Mouse (Mus musculus) embryonic facial prominence, embryonic 13.5 days (tissue): Measurements from ENCODE around the gene Capn5. TPM values are rescaled to one million over a fixed set of nuclear protein-coding genes. Genes with fewer than 3 reads are reported as not detected.

ENCODE experiments used
- ATAC-seq: fragments of 200-750 bp; cut with Nextera tagmentation; 2 replicates; pipeline ENCODE4 v1.8.0; 2017; ENCODE audit warnings: low read depth; ENCODE audit not compliant: insufficient number of reproducible peaks, insufficient read depth, low FRiP score, low TSS enrichment
- H3K27ac ChIP-seq: fragments of 300-500 bp; sonication (generic); 2 replicates; pipeline ENCODE4 v1.5.1; 2015; ENCODE audit warnings: moderate library complexity, mild to moderate bottlenecking, inconsistent platforms
- H3K27me3 ChIP-seq: fragments of 300-500 bp; sonication (generic); 2 replicates; pipeline ENCODE4 v1.6.1; 2015; ENCODE audit warnings: mild to moderate bottlenecking, inconsistent platforms
- H3K36me3 ChIP-seq: fragments of 300-500 bp; sonication (generic); 2 replicates; pipeline ENCODE4 v1.6.1; 2015; ENCODE audit warnings: mild to moderate bottlenecking, inconsistent platforms
- H3K4me1 ChIP-seq: fragments of 300-500 bp; sonication (generic); 2 replicates; pipeline ENCODE4 v1.6.1; 2015; ENCODE audit warnings: inconsistent platforms
- H3K4me2 ChIP-seq: fragments of 300-500 bp; sonication (generic); 2 replicates; pipeline ENCODE4 v1.6.1; 2015; ENCODE audit warnings: moderate library complexity, mild to moderate bottlenecking, inconsistent platforms
- H3K4me3 ChIP-seq: fragments of 300-500 bp; sonication (generic); 2 replicates; pipeline ENCODE4 v1.5.1; 2015; ENCODE audit warnings: mild to moderate bottlenecking, inconsistent platforms
- H3K9ac ChIP-seq: fragments of 300-500 bp; sonication (generic); 2 replicates; pipeline ENCODE4 v1.6.1; 2015; ENCODE audit warnings: mild to moderate bottlenecking, inconsistent platforms
- H3K9me3 ChIP-seq: fragments of 300-500 bp; sonication (generic); 2 replicates; pipeline ENCODE4 v1.6.1; 2016; ENCODE audit warnings: inconsistent platforms
- WGBS: fragments of 180-500 bp; shearing (Covaris S2); methylation state at CpG from one replicate; pipeline ENCODE4 v1.1.7; 2015; ENCODE audit warnings: mixed read lengths; 5-methylcytosine and 5-hydroxymethylcytosine counted together
- polyA plus RNA-seq: library from polyadenylated mRNA; unstranded; fragments of >200 nt; fragmentation: Nextera tagmentation; extraction: Ambion mirVana; gene quantifications from 2 replicates; pipeline ENCODE4 v1.2.1, GENCODE M21; 2015

The Capn5 gene
- polyA plus RNA-seq, 1 experiment from 2014 or later: 6.0 TPM

DNA sequence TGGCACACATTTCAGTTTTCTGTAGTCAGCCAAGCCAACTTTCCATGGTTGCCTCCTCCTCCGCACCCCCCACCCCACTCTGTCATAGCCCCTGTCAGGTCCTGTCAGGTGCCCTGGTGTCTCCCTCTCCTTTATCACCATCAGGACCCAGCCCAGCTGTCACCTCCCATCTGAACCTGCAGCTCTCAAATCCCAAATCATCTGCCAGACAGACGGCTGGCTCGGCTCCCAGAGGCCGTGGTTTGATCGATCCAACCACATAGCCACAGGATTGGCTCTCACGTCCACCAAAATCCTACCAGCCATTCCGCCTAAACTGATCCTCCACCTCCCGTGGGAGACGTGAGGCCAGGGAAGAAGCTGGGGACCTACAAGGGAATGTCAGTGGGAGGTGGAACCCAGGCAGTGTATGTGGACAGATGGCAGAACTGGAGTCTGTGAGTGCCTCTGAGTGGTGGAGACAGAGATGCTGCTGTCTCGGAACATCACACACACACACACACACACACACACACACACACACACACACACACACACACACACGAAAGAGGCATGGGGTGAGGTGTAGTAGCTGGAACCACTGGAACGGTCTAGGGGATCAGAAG is 32.1 kb downstream of the Capn5 start:
- Histone ChIP-seq H3K27ac (no peak overlapping the region), H3K9me3 (no peaks in the 10 kb centered on the region), H3K27me3 (no peaks in the 10 kb centered on the region), H3K36me3 (no peaks in the 10 kb centered on the region), H3K9ac (no peak overlapping the region), H3K4me2 (no peak overlapping the region), H3K4me1 (peaks cover 22% of the 10 kb centered on the region), H3K4me3 (no peak overlapping the region)
- 65% methylated on average over 12 of the region's 12 CpGs for WGBS
- no peak for ATAC-seq

DNA sequence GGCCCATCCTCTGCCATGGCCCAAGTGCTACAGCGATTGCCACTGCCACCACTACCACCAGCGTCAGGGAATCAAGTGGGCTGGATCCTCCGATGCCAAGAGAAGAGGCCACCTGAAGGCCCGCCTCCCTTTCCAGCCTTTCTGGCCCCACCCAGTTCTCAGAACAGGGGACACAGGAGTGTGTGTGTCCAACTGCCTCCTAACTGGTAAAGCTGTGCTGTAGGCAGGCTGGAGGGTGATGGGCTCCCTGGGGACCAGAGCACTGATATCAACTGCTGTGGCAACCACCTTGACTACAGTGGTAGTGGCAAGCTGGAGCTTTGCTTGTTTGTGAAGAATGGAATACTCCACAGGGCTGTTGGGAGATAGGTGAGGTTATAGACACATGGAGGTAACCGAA is 32.7 kb downstream of the Capn5 start, which contains the start of gene Omp:
Gene Omp (minus strand): TSS at position 101 of the 400 bp plus-strand sequence.
- ATAC-seq: no peak

DNA sequence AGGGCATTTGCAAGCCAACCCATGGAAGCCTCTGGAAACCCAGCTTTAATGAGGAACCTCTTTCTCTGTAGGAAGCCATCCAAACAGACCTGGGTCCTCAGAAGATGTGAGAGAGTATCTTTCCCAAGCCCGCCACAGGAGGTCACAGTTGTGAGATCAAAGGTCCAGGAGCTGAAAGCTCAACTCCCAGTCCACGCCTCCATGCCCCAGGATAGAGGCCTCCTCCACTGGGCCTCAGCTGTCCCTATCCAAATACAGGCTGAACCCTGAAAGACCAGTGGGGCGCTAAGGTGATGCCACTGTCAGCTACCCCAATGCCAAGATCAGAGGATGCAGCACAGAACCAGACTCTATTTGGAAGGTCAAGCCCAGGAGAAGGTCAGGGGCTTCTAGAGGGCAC is 35.4 kb downstream of the Capn5 start:
- ATAC-seq: no peak
- H3K4me2 ChIP-seq: no peak overlapping the region
- no peak overlapping the region for H3K27ac ChIP-seq
- H3K9me3 ChIP-seq: no peaks in the 10 kb centered on the region
- no peak overlapping the region for H3K4me3 ChIP-seq
- H3K4me1 ChIP-seq: peaks cover 15% of the 10 kb centered on the region
- H3K27me3 ChIP-seq: no peaks in the 10 kb centered on the region
- no peaks in the 10 kb centered on the region for H3K36me3 ChIP-seq
- WGBS: 72% methylated on average over 3 of the region's 3 CpGs
- H3K9ac ChIP-seq: no peak overlapping the region

More for the DNA sequence above, 32.7 kb downstream of the Capn5 start, which contains the start of gene Omp:
- Histone ChIP-seq H3K4me3 (no peak within 1 kb of the TSS), H3K36me3 (no peaks in the 10 kb centered on the region), H3K4me1 (peaks cover 22% of the 10 kb centered on the region), H3K9me3 (no peaks in the 10 kb centered on the region), H3K4me2 (no peak within 1 kb of the TSS), H3K9ac (no peak within 1 kb of the TSS), H3K27me3 (no peaks in the 10 kb centered on the region), H3K27ac (no peak within 1 kb of the TSS)
- WGBS: 90% methylated on average over 5 of the region's 5 CpGs

- H3K4me3 ChIP-seq: no peak overlapping the region
- peaks cover 15% of the 10 kb centered on the region for H3K4me1 ChIP-seq
- no peak overlapping the region for H3K4me2 ChIP-seq
- ATAC-seq: no peak
- no peaks in the 10 kb centered on the region for H3K36me3 ChIP-seq
- H3K9me3 ChIP-seq: no peaks in the 10 kb centered on the region
- H3K27ac ChIP-seq: no peak overlapping the region
- 48% methylated on average over 8 of the region's 8 CpGs for WGBS
- H3K27me3 ChIP-seq: no peaks in the 10 kb centered on the region
- H3K9ac ChIP-seq: no peak overlapping the region
These were observed 35.8 kb downstream of the Capn5 start for GRCm38 (mm10) chr7:98142247-98142646.

DNA sequence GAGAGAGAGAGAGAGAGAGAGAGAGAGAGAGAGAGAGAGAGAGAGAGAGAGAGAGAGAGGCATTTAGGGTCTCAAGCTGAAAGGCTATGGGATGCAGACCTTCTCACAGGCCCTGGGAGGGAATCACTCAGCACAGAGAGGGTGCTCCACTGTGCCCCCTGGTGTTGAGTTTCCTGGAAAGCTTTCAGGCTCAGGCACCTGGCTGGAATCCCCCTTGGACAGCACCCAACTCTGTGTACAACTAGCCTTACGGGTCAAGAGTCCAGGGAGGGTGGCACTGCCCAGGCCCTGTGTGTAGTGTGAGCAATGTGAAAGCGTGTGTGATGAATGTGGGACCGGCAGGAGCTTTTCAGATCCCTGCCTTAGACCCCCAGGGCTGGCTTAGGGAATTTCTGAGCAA is 36.9 kb downstream of the Capn5 start:
- Histone ChIP-seq H3K4me2 (no peak overlapping the region), H3K27ac (no peak overlapping the region), H3K36me3 (no peaks in the 10 kb centered on the region), H3K9me3 (no peaks in the 10 kb centered on the region), H3K27me3 (no peaks in the 10 kb centered on the region), H3K4me3 (no peak overlapping the region), H3K9ac (no peak overlapping the region), H3K4me1 (peaks cover 14% of the 10 kb centered on the region)
- 57% methylated on average over 3 of the region's 3 CpGs for WGBS
- ATAC-seq: no peak

- no peaks in the 10 kb centered on the region for H3K9me3 ChIP-seq
- ATAC-seq: no peak
- no peak overlapping the region for H3K27ac ChIP-seq
- H3K9ac ChIP-seq: no peak overlapping the region
- 52% methylated on average over 2 of the region's 2 CpGs for WGBS
- no peaks in the 10 kb centered on the region for H3K36me3 ChIP-seq
- no peaks in the 10 kb centered on the region for H3K27me3 ChIP-seq
- no peak overlapping the region for H3K4me2 ChIP-seq
- H3K4me3 ChIP-seq: no peak overlapping the region
- H3K4me1 ChIP-seq: peaks cover 8% of the 10 kb centered on the region
These were observed 37.5 kb downstream of the Capn5 start for GRCm38 (mm10) chr7:98140597-98140996.

- H3K4me3 ChIP-seq: no peak overlapping the region
- 15% methylated on average over 9 of the region's 9 CpGs for WGBS
- no peak for ATAC-seq
- no peaks in the 10 kb centered on the region for H3K9me3 ChIP-seq
- no peaks in the 10 kb centered on the region for H3K27me3 ChIP-seq
- no peaks in the 10 kb centered on the region for H3K36me3 ChIP-seq
- H3K27ac ChIP-seq: no peak overlapping the region
- H3K9ac ChIP-seq: no peak overlapping the region
- peaks cover 8% of the 10 kb centered on the region; the same call in 1 of the 2 replicates for H3K4me1 ChIP-seq
- no peak overlapping the region for H3K4me2 ChIP-seq
These were observed 38.9 kb downstream of the Capn5 start for GRCm38 (mm10) chr7:98139216-98139615.

DNA sequence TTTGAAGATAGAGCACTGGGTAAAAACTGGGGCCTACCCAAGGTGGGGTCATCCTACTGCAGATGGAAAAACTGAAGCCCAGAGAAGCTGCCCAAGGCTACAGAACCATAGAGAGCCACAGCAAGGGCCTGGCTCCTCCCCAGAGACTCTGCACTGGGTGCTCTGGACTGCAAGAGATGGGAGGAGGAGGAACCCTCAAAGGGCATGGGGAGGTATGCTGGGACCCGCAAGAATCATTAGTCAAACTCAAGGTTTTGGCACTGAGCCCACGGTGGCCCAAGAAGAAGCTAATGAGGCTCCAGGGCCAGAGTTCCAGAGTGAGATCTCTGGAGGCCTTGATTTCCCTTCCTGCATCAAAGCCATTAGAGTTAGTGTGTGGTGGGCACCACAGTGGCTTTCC is 40.1 kb downstream of the Capn5 start:
- Histone ChIP-seq H3K27ac (no peak overlapping the region), H3K36me3 (no peaks in the 10 kb centered on the region), H3K4me2 (no peak overlapping the region), H3K27me3 (no peaks in the 10 kb centered on the region), H3K9ac (no peak overlapping the region), H3K4me3 (no peak overlapping the region), H3K9me3 (no peaks in the 10 kb centered on the region), H3K4me1 (peaks cover 8% of the 10 kb centered on the region; the same call in 1 of the 2 replicates)
- 77% methylated on average over 2 of the region's 2 CpGs for WGBS
- ATAC-seq: no peak

DNA sequence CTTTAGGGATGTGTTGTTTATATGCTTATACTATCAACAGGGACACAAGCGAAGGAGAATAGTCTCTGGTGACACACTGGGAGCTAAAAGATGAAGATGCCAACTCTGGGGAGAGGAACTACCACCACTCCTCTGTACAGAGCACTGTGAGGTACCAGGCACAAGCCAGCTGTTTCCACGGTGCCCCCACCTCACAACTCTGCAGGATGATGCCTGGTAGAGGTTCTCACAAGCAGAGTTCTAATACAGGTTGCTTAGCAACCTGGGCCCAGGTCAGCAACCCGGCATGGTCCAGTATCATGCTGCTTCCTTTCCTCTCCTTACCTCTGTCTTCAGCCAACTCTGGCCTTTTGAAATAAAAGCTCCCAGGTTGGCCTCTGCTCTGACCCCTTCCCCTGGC is 40.5 kb downstream of the Capn5 start:
- Histone ChIP-seq H3K4me2 (no peak overlapping the region), H3K36me3 (no peaks in the 10 kb centered on the region), H3K27me3 (no peaks in the 10 kb centered on the region), H3K4me3 (no peak overlapping the region), H3K9ac (no peak overlapping the region), H3K9me3 (no peaks in the 10 kb centered on the region), H3K4me1 (peaks cover 8% of the 10 kb centered on the region; the same call in 1 of the 2 replicates), H3K27ac (no peak overlapping the region)
- ATAC-seq: no peak
- WGBS: 46% methylated on average over 3 of the region's 3 CpGs

DNA sequence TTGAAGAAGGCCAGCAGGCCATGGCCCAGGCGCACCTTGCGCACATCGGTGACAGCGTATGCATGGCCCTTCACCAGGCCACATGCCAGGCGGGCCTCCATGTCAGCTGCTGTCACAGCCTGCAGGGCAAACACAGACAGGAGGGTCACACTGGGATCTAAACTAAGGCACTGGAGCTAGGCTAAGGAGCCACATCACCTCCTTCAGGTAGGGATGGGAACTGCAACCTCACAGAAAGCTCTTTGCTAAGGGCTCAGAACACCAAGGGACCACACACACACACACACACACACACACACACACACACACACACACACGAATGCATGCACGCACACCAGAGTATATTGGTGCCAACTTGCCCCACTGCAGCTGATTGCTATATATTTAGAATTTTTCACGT is 46.3 kb downstream of the Capn5 start:
- Histone ChIP-seq H3K9me3 (no peaks in the 10 kb centered on the region), H3K36me3 (no peaks in the 10 kb centered on the region), H3K27me3 (no peaks in the 10 kb centered on the region), H3K27ac (no peak overlapping the region), H3K4me2 (no peak overlapping the region), H3K4me3 (no peak overlapping the region), H3K4me1 (no peaks in the 10 kb centered on the region), H3K9ac (no peak overlapping the region)
- no peak for ATAC-seq
- WGBS: 89% methylated on average over 8 of the region's 8 CpGs

DNA sequence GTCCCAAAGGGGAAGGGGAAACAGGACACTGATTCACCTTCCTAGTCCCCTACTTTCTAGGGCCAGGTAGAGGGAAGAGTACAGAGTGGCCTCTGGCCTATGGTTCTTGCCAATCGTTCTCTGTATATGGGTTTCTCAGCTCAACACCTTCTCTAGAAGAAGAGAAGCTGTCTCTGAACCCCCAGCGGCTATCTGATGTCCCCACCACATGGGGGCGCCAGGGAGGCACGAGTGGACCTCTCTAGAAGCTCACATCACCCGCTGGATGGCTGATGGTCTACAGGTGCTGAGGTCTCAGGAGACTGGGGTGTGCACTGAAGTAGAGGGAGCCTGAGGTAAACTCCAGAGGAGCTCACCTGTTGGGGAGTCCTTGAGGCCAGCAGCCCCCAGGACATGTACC is 52.6 kb downstream of the Capn5 start:
- 43% methylated on average over 5 of the region's 5 CpGs for WGBS
- ATAC-seq: no peak
- no peak overlapping the region for H3K4me2 ChIP-seq
- H3K27ac ChIP-seq: no peak overlapping the region
- H3K36me3 ChIP-seq: no peaks in the 10 kb centered on the region
- H3K4me3 ChIP-seq: no peak overlapping the region
- H3K4me1 ChIP-seq: peaks cover 3% of the 10 kb centered on the region; the same call in 1 of the 2 replicates
- peaks cover 5% of the 10 kb centered on the region; the same call in 1 of the 2 replicates for H3K27me3 ChIP-seq
- H3K9ac ChIP-seq: no peak overlapping the region
- H3K9me3 ChIP-seq: no peaks in the 10 kb centered on the region

DNA sequence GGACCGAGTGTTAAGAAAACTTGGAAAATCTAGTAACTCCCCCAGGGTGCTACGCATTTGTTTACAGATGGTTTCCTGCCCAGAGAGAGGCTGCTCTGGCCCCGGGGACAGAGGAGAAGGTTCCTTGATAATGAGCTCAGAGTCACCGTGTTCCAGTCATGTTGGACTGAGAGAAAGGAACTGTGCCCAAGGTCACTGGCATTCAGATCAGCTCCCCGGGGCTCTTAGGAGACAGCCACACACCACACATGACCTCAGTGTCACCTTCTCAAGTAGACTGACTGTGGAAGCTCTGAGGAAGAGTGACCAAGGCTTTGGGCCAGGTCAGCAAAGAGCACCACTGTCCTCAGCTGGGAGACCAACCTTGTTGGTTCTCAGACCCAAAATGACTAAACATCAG is 53.4 kb downstream of the Capn5 start:
- Histone ChIP-seq H3K36me3 (no peaks in the 10 kb centered on the region), H3K9ac (no peak overlapping the region), H3K27ac (no peak overlapping the region), H3K9me3 (no peaks in the 10 kb centered on the region), H3K4me1 (peaks cover 5% of the 10 kb centered on the region; the same call in 1 of the 2 replicates), H3K4me2 (no peak overlapping the region), H3K27me3 (peaks cover 5% of the 10 kb centered on the region; the same call in 1 of the 2 replicates), H3K4me3 (no peak overlapping the region)
- WGBS: 54% methylated on average over 5 of the region's 5 CpGs
- ATAC-seq: no peak
